Mouse (Mus musculus) ES-E14 (cell line): Measurements from ENCODE around the gene Dkk2.

Experiments used
- CHD2 ChIP-seq: IDR thresholded peaks from 2 replicates; pipeline ENCODE4 v1.6.1; 2014; ENCODE audit warnings: mild to moderate bottlenecking, low read depth, low read length, inconsistent platforms
- HCFC1 ChIP-seq: IDR thresholded peaks from 2 replicates; pipeline ENCODE4 v1.6.1; 2012; ENCODE audit warnings: low read length, inconsistent platforms, borderline replicate concordance; ENCODE audit not compliant: insufficient read depth
- ZC3H11A ChIP-seq: IDR thresholded peaks from 2 replicates; pipeline ENCODE4 v1.6.1; 2012; ENCODE audit warnings: low read depth, mild to moderate bottlenecking, inconsistent platforms, low read length, borderline replicate concordance

DNA sequence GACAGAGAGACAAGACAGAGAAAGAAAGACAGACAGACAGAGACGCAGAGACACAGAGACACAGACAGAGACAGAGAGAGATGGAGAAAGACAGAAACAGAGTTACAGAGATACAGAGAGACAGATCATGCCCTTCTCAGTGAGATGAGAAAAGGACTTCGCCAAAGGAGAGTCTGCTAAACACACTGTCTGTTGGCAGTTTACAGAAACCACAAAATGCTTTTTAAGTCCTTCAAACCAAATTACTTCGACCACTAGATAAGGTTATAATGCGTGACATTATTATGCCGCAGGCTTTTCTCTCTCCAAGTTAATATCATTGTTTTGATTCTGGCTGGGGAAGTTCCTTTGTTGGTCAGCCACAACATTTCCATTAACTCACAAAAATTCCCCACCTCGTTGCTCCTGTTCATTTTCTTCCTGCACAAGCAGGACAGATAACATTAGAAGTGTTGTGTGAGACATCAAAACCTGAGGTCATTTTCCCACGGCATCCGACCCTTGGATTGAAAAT lies 40.2 kb downstream of the Dkk2 start:
- TF ChIP-seq CHD2 (no peak), HCFC1 (no peak), ZC3H11A (no peak)
